Mouse (Mus musculus): Measurements from ENCODE around the gene Gpatch4. TPM values are rescaled to one million over a fixed set of nuclear protein-coding genes. Genes with fewer than 3 reads are reported as not detected.

Gene Gpatch4
- polyA plus RNA-seq (2012; rRNA removed; ENCODE audit: low replicate concordance), result 4.2 and 6.0 TPM in 2 replicates

DNA sequence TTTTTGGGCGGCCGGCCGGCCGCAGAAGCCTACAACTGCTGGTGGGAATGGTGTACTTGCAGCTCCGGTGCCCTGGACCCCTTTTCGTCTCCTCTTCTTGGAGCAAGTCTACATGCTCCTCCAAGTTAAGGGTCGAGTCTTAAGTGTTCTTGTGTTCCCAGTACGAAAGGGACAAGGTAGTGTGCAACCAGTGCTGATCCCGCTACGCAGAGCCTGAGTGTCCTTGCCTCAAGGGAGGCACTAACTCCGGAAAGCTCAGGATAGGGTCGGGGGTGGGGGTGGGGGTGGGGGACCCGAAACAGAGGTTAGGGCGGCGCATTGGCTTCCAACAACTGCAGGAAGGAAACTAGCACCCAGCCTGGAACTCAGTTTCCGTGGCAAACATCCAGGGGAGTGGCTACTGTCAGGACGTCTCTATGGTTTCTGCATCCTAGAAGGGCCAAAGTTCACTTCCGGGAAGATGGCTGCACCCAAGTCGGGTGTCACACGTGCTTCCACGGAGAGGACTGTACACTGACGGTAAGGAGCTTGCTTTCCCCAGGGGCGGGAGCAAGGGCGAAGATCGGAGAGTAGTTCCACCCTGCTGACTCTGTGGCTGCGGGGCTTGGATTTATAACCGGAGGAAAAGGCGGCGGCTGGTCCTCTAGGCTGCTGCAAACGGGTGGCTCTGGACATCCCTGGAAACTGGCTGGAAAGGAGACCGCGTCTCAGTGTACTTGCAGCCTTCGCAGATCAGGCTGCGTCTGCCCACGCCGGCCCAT lies at the start of gene Gpatch4:
Gpatch4 (plus strand) TSS at position 448 of the 761 bp plus-strand sequence.

DNA sequence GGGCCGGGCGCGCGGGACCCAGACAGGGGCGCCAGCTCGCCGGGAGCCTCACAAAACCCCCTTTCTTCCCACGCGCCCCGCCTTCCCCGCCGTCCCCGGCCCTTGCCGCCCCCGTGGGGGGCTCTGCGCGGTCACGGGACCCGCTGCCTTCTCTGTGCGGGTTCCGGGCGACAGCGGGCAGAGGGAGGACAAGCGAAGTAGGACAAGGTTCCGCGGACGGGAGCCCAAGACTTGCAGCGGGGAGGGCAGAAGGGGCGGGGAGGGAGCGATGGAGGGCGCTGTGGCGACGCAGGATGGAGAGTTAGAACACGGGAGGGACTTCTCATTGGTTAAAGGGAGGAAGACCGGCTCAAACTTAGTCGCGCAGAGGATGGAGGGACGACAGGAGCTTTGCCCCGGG lies 42.7 kb upstream of the Gpatch4 start, which contains the start of gene Bcan:
Bcan (minus strand) TSS at position 50 of the 400 bp plus-strand sequence.

DNA sequence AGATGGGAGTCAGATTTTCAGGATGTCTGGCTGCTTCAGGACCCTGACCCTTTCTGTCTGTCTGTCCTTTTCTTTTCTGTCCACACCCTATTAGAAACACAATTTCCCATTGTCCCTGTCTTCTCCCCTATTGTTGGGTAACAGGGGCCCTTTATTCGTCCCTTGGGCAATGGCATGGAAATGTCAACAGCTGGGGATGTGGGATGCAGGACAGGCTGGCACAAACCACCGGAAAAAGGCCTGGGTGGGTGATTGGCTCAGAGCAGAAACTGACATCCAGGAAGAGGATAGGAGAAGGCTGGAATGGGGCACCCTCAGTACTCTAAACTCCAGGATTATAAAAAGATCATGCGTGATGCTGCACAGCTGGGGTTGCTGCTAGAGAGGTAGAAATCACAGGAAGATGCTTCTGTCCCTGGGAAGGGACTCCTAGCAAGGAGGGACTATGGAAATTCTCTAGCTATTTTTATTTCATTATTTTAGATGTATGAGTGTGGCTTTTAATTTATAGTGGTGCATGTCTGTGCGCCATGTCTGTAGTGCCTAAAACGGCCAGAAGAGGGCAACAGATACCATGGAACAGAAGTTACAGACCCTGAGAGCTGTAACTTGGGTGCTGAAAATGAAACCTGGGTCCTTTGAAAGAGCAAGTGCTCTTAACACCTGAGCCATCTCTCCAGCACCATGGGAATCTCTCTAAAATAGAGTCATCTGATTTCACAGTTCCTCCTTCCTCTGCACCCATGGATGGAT lies 15.3 kb upstream of the Gpatch4 start, which contains the start of gene Hapln2:
Hapln2 (minus strand) TSS at position 150 of the 753 bp plus-strand sequence.

DNA sequence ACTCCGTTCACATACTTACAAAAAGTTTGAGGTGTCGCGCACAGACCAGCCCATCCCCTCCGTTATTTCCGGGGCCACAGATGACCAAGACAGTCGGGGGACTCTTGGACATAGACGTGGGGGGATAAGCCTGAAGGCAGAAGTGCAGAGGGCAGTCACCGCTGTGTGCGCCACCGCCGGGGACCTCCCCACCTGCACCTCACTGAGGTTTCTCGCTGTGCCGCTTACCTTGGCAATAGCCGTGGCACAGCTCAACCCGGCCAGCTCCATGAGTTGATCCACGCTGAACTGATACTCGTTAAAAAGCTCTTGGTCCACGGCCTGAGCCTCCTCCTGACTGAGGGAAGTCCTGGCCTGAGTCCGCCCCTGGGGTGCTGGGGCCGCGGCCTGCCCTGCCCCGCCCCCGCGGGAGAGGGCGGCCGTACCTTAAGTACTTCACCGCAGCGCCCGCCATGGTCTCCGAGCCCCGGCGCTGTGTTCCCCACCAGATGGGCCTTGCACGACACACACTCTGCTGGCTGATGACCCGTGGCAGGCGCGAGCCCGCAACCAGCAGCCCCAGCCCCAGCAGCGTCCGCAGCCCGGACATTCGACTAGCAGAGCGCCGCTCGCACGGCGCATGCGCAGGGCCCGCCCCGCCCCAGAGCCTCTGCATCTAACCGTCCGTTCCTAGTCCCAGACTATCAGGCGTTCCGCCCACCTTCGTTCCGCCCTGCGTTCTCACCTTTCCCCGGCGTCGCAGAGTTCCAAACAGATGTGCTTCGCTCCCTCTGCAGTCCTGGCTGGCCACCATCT lies 15.2 kb downstream of the Gpatch4 start, which contains the start of gene Naxe:
Naxe (minus strand) TSS at position 594 of the 795 bp plus-strand sequence.

DNA sequence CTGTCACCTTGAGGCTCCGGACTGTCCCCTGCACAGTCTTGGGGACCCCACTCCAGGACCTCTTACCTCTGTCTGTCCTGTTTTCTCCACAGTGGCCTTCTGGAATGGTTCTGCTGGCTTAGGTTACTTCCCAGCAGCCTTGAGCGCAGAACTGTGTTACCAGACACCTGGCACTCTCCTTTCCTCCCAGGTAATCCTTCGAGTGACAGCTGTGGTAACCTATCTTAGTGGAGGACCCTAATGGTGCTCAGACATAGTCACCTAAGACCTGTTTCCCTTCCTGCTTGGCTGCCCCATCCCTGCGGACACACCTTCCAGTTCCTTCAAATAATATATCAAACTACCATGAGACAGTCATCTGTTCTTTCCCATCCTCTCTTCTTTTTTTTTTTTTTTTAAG lies 35.3 kb downstream of the Gpatch4 start, which contains the start of gene Ttc24:
Ttc24 (minus strand) TSS at position 101 of the 400 bp plus-strand sequence.

DNA sequence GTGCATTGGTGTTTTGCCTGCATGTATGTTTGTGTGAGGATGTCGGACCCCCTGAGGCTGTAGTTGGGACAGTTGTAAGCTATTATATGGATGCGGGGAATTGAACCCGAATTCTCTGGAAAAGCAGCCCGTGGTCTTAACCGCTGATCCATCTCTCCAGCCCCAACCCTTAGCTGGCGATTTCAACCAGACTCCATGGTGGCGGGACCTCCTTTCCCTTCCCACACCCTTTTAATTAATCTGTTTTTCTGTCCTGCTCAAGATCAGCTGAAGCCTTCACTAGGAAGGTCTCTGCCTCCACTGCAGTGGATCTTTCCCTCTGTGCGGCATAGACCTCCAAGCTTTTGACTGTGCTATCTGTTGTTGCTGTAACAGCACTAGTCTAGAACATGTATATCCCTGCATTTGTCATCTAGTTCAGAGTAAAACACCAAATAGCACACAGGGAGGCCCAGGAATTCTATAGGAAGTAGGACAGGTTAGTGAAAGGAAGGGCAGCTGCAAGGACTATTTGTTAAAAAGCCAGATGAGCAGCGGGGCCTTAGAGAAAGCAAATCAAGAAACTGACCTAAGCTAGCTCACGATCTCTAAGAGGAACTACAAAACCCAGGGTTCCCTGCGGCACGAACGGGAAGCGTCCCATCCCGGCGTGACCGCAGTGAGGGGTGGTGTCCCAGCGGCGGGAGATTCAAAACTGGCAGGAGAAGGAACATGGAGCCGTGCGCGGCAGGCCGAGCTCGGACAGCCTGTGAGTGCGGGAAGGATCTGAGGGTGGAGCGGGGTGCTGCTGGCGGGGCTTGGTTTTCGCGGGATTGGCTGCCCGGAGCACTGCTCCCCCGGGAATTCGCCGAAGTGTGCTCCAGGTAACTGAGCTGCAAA lies 38.7 kb downstream of the Gpatch4 start, which contains the start of gene Iqgap3:
Iqgap3 (plus strand) TSS at position 627 of the 879 bp plus-strand sequence.

Other genes starting within 250 kb of the Gpatch4 start
- gene Ntrk1, start 247.9 kb upstream of the Gpatch4 start, polyA plus RNA-seq (2012; rRNA removed; ENCODE audit: low replicate concordance), result 2.8 and 7.2 TPM in 2 replicates
- gene Insrr, start 246.2 kb upstream of the Gpatch4 start, polyA plus RNA-seq (2012; rRNA removed; ENCODE audit: low replicate concordance), result 1.6 TPM in 2 replicates
- gene Pear1, start 218.8 kb upstream of the Gpatch4 start, polyA plus RNA-seq (2012; rRNA removed; ENCODE audit: low replicate concordance), result 101 and 130 TPM in 2 replicates
- 13.9 and 25.6 TPM in 2 replicates for gene Sh2d2a, start 196.4 kb upstream of the Gpatch4 start, polyA plus RNA-seq (2012; rRNA removed; ENCODE audit: low replicate concordance)
- 28.7 and 33.3 TPM in 2 replicates for gene Prcc, start 157.5 kb upstream of the Gpatch4 start, polyA plus RNA-seq (2012; rRNA removed; ENCODE audit: low replicate concordance)
- gene Hdgf, start 136.8 kb upstream of the Gpatch4 start, polyA plus RNA-seq (2012; rRNA removed; ENCODE audit: low replicate concordance), result 51.3 and 106 TPM in 2 replicates
- gene Mrpl24, start 123.6 kb upstream of the Gpatch4 start, polyA plus RNA-seq (2012; rRNA removed; ENCODE audit: low replicate concordance), result 26.0 and 58.0 TPM in 2 replicates
- gene Isg20l2, start 112.8 kb upstream of the Gpatch4 start, polyA plus RNA-seq (2012; rRNA removed; ENCODE audit: low replicate concordance), result 13.4 and 17.8 TPM in 2 replicates
- 34.7 and 39.2 TPM in 2 replicates for gene Rrnad1, start 112.4 kb upstream of the Gpatch4 start, polyA plus RNA-seq (2012; rRNA removed; ENCODE audit: low replicate concordance)
- 1.8 and 4.6 TPM in 2 replicates for gene Crabp2, start 94.4 kb upstream of the Gpatch4 start, polyA plus RNA-seq (2012; rRNA removed; ENCODE audit: low replicate concordance)
- gene Nes, start 72.0 kb upstream of the Gpatch4 start, polyA plus RNA-seq (2012; rRNA removed; ENCODE audit: low replicate concordance), result 5.5 and 8.3 TPM in 2 replicates
- 0.06 and 0.08 TPM in 2 replicates for gene Bcan, start 42.9 kb upstream of the Gpatch4 start, polyA plus RNA-seq (2012; rRNA removed; ENCODE audit: low replicate concordance)
- gene Hapln2, start 15.5 kb upstream of the Gpatch4 start, polyA plus RNA-seq (2012; rRNA removed; ENCODE audit: low replicate concordance), result 0.10 and 0.45 TPM in 2 replicates
- gene Naxe, start 15.4 kb downstream of the Gpatch4 start, polyA plus RNA-seq (2012; rRNA removed; ENCODE audit: low replicate concordance), result 68.0 and 109 TPM in 2 replicates
- gene Ttc24, start 35.2 kb downstream of the Gpatch4 start, polyA plus RNA-seq (2012; rRNA removed; ENCODE audit: low replicate concordance), result not detected in 2 replicates
- 2.2 TPM in 2 replicates for gene Iqgap3, start 38.9 kb downstream of the Gpatch4 start, polyA plus RNA-seq (2012; rRNA removed; ENCODE audit: low replicate concordance)
- 100 and 138 TPM in 2 replicates for gene Mef2d, start 99.3 kb downstream of the Gpatch4 start, polyA plus RNA-seq (2012; rRNA removed; ENCODE audit: low replicate concordance)
- 2.0 and 2.6 TPM in 2 replicates for gene Rhbg, start 211.6 kb downstream of the Gpatch4 start, polyA plus RNA-seq (2012; rRNA removed; ENCODE audit: low replicate concordance)
- gene Gm38392, start 244.1 kb downstream of the Gpatch4 start, polyA plus RNA-seq (2012; rRNA removed; ENCODE audit: low replicate concordance), result 0.19 and 0.33 TPM in 2 replicates

Measured in mammary gland, adult 2 months (tissue).